Mouse (Mus musculus) C2C12 (cell line): ENCODE results near the gene C1qtnf1. TPM values are rescaled to one million over a fixed set of nuclear protein-coding genes. Genes with fewer than 3 reads are reported as not detected.

Source experiments
- H3K27me3 ChIP-seq: one replicate; pipeline ENCODE4 v1.6.1; 2011; ENCODE audit not compliant: control insufficient read depth, insufficient read depth, insufficient read length
- H3K36me3 ChIP-seq: one replicate; pipeline ENCODE4 v1.6.1; 2011; ENCODE audit not compliant: control insufficient read depth, insufficient read depth
- H3K4me3 ChIP-seq: one replicate; pipeline ENCODE4 v1.5.1; 2011; ENCODE audit warnings: mild to moderate bottlenecking, control low read depth; ENCODE audit not compliant: poor library complexity, insufficient read depth, severe bottlenecking
- H3K79me2 ChIP-seq: one replicate; pipeline ENCODE4 v1.6.1; 2011; ENCODE audit not compliant: control insufficient read depth, insufficient read depth
- H3K79me3 ChIP-seq: one replicate; pipeline ENCODE4 v1.6.1; 2011; ENCODE audit warnings: low read depth, control low read depth
- H3ac ChIP-seq: one replicate; pipeline ENCODE3; 2011; ENCODE audit warnings: low read depth; ENCODE audit not compliant: control insufficient read depth, insufficient read length
- CEBPB ChIP-seq: IDR thresholded peaks from one replicate; pipeline ENCODE4 v1.6.1; 2011; ENCODE audit warnings: low read depth, mild to moderate bottlenecking, control low read depth, moderate library complexity
- CTCF ChIP-seq: IDR thresholded peaks from one replicate; pipeline ENCODE4 v1.5.1; 2011; ENCODE audit not compliant: control insufficient read depth, insufficient read depth, insufficient read length
- FOSL1 ChIP-seq: IDR thresholded peaks from one replicate; pipeline ENCODE4 v1.8.0; 2011; ENCODE audit warnings: mild to moderate bottlenecking, low read length; ENCODE audit not compliant: poor library complexity, insufficient read depth, severe bottlenecking
- MAX ChIP-seq: IDR thresholded peaks from one replicate; pipeline ENCODE4 v1.6.1; 2011; ENCODE audit warnings: mild to moderate bottlenecking, control low read depth
- MYOD1 ChIP-seq: IDR thresholded peaks from one replicate; pipeline ENCODE4 v1.6.1; 2011; ENCODE audit warnings: low read depth; ENCODE audit not compliant: control insufficient read depth, insufficient read length
- MYOG ChIP-seq: IDR thresholded peaks from one replicate; pipeline ENCODE4 v1.6.1; 2011; ENCODE audit not compliant: control insufficient read depth, insufficient read length; ENCODE audit errors: extremely low read depth
- USF1 ChIP-seq: IDR thresholded peaks from one replicate; pipeline ENCODE4 v1.6.1; 2011; ENCODE audit warnings: low read depth, mild to moderate bottlenecking, control low read depth, moderate library complexity
- polyA plus RNA-seq: library from polyadenylated mRNA; unstranded; fragments of >200 nt; fragmentation: generic; extraction: Trizol; gene quantifications from one replicate; pipeline ENCODE4 v1.2.1, GENCODE M21; 2012; ENCODE audit warnings: missing spikeins

Gene C1qtnf1
- polyA plus RNA-seq, 1 experiment, result 2.0 TPM

- no peaks in the 10 kb centered on the region for H3K36me3 ChIP-seq
- H3K27me3 ChIP-seq, result peaks cover 62% of the 10 kb centered on the region
- H3K79me3 ChIP-seq, result no peaks in the 10 kb centered on the region
- no peak overlapping the region for H3K4me3 ChIP-seq
- TF ChIP-seq MYOG (no peak), MAX (no peak), MYOD1 (no peak), FOSL1 (no peak), USF1 (no peak), CEBPB (no peak), CTCF (no peak)
- no peaks in the 10 kb centered on the region for H3K79me2 ChIP-seq
- H3ac ChIP-seq, result no peak overlapping the region
Measured at GRCm38 (mm10) chr11:118485780-118486179, 57.8 kb downstream of the C1qtnf1 start.

GRCm38 (mm10) chr11:118486281-118486680 lies 58.3 kb downstream of the C1qtnf1 start:
- Histone ChIP-seq H3K79me3 (no peaks in the 10 kb centered on the region), H3K27me3 (peaks cover 67% of the 10 kb centered on the region), H3ac (no peak overlapping the region), H3K4me3 (no peak overlapping the region), H3K36me3 (no peaks in the 10 kb centered on the region), H3K79me2 (no peaks in the 10 kb centered on the region)
- TF ChIP-seq USF1, result no peak

GRCm38 (mm10) chr11:118486881-118487772 lies 59.1 kb downstream of the C1qtnf1 start:
- Histone ChIP-seq H3K36me3 (no peaks in the 10 kb centered on the region), H3K79me3 (no peaks in the 10 kb centered on the region), H3K27me3 (peaks cover 75% of the 10 kb centered on the region), H3K79me2 (no peaks in the 10 kb centered on the region), H3K4me3 (no peak overlapping the region), H3ac (no peak overlapping the region)
- TF ChIP-seq USF1 (no peak), MAX (no peak), CTCF (no peak), CEBPB (no peak)

GRCm38 (mm10) chr11:118488191-118488906 lies 60.3 kb downstream of the C1qtnf1 start:
- Histone ChIP-seq H3ac (no peak overlapping the region), H3K79me3 (no peaks in the 10 kb centered on the region), H3K79me2 (no peaks in the 10 kb centered on the region), H3K4me3 (no peak overlapping the region), H3K36me3 (no peaks in the 10 kb centered on the region), H3K27me3 (peaks cover 86% of the 10 kb centered on the region)
- TF ChIP-seq MYOG, result no peak
- peak; percentile 10 for TF ChIP-seq CTCF
- no peak for TF ChIP-seq USF1

- H3K4me3 ChIP-seq, result no peak overlapping the region
- no peaks in the 10 kb centered on the region for H3K79me2 ChIP-seq
- no peaks in the 10 kb centered on the region for H3K79me3 ChIP-seq
- TF ChIP-seq MYOD1, result no peak
- no peak for TF ChIP-seq MYOG
- TF ChIP-seq MAX, result no peak
- TF ChIP-seq CTCF, result no peak
- TF ChIP-seq CEBPB, result no peak
- no peak for TF ChIP-seq FOSL1
- no peak for TF ChIP-seq USF1
- no peak overlapping the region for H3ac ChIP-seq
- H3K27me3 ChIP-seq, result peaks cover 91% of the 10 kb centered on the region
- H3K36me3 ChIP-seq, result no peaks in the 10 kb centered on the region
Measured at GRCm38 (mm10) chr11:118488907-118489270, 60.9 kb downstream of the C1qtnf1 start.
